Comparison of ENCODE assay signal across 8 mouse cellular contexts in the genomic region with DNA sequence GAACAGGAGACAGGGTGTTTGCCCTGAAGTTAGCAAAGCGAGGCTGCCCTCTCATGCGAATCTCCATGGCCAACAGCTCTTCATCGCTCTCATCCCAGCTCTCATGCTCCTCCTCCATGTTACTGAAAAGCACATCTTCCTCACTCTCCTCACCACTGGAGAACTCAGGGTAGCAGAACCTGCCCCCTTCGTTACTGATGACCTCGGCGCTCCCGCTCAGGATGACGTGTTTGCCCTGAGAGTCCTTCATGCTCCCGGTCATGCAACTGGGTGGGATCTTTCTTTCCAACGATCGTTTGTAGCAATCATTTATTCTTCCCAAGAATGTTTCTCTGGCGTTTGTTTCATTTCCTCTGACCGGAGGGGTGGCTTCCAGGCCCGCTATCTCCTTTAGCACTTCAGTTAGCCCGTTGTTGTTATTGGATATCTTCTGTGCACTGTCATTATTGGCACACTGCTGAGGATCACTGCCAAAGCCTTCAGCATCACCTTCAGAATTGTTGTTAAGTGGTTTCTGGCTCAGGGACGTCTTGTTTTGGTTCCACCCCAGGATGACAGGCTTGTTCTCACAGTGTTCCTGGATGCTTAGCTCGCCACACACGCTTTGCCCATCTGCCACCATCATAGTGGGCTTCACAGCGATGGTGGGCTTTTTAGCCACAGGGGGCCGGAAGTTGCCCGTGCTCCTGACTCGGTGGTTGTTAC.
A peak's percentile ranks its signal among the peaks of the same experiment; 100 is the strongest.
DNase-seq lines count a peak whose midpoint lies in the region; ATAC-seq and TF ChIP-seq lines count a peak whose summit lies in the region.
"Had no signal": no experiment of that assay in that cellular context is flagged by ENCODE, and none has a peak within 500 bp of the region (broad histone marks: within the 10 kb centered on the region; RNA-seq: fewer than 3 reads in every experiment).

No protein-coding gene starts in this region.

- peak overlapping the region; percentile 1; the same call in 1 of the 2 replicates for H3K27ac ChIP-seq in layer of hippocampus, adult 2 months
- H3K27ac ChIP-seq in heart, adult 2 months, result peak overlapping the region; percentile 56
- no peak overlapping the region for H3K27ac ChIP-seq in lung, embryonic 15.5 days
- H3K27ac ChIP-seq: stomach, embryonic 15.5 days had no signal

- intact Hi-C loops in heart, adult 2 months (cut with DNase I), result loop anchor here (2.0 to 10.0 kb wide), 2 partner anchors 43 to 375 kb away; no protein-coding TSS in a partner anchor

- H3K9me3 ChIP-seq in lung, embryonic 15.5 days, result peaks cover 4% of the 10 kb centered on the region

- no peaks in the 10 kb centered on the region; the same call in 1 of the 2 replicates for H3K79me2 ChIP-seq in heart, adult 2 months (replicated peaks; ENCODE audit: control insufficient read depth, insufficient read depth, low read length)

- TF ChIP-seq EP300 in heart, adult 2 months (IDR thresholded peaks at IDR 0.05; ENCODE audit: insufficient read depth, low read depth, low read length), result 0 out of 2 replicates have a peak, but pooled peaks have one; percentile 37

- no peak for TF ChIP-seq CTCF in layer of hippocampus, adult 2 months (conservative IDR thresholded peaks at IDR 0.05)
- no peak for TF ChIP-seq CTCF in heart, adult 2 months (IDR thresholded peaks at IDR 0.05)

- H3K27me3 ChIP-seq in heart, adult 2 months (ENCODE audit: control insufficient read depth, insufficient read depth, low read length), result no peaks in the 10 kb centered on the region
- H3K27me3 ChIP-seq in lung, embryonic 15.5 days, result no peaks in the 10 kb centered on the region
- H3K27me3 ChIP-seq: stomach, embryonic 15.5 days had no signal

- WGBS in heart, adult 2 months, result 38% methylated on average over 22 of the region's 22 CpGs
- WGBS in lung, embryonic 15.5 days, result 62% methylated on average over 22 of the region's 22 CpGs

- peaks cover 15% of the 10 kb centered on the region for H3K36me3 ChIP-seq in heart, adult 2 months (ENCODE audit: control insufficient read depth, insufficient read depth, low read length)
- peaks cover 24% of the 10 kb centered on the region for H3K36me3 ChIP-seq in lung, embryonic 15.5 days

- no peak for DNase-seq in layer of hippocampus, adult 2 months (ENCODE audit: low spot score in 2 of 2)
- DNase-seq in layer of hippocampus, adult 18-20 months (ENCODE audit: low spot score in 2 of 2), result no peak
- peak; percentile 69 for DNase-seq in cerebellum, adult 9-10 months
- DNase-seq in heart, adult 2 months, result peak; percentile 48 to 78
- DNase-seq in embryo, embryonic 9.5 days (ENCODE audit: extremely low spot score), result no peak
- DNase-seq in kidney, adult 18-20 months, result no peak

- no peak for TF ChIP-seq POLR2A in heart, adult 2 months (IDR thresholded peaks at IDR 0.05; ENCODE audit: insufficient read depth, low read depth, low read length)

- no peak overlapping the region; the same call in 1 of the 2 replicates for H3K4me3 ChIP-seq in layer of hippocampus, adult 2 months
- peak overlapping the region; percentile 29 for H3K4me3 ChIP-seq in heart, adult 2 months
- H3K4me3 ChIP-seq in lung, embryonic 15.5 days, result no peak overlapping the region
- H3K4me3 ChIP-seq: stomach, embryonic 15.5 days had no signal

- no peak overlapping the region for H3K4me2 ChIP-seq in lung, embryonic 15.5 days
- H3K4me2 ChIP-seq: stomach, embryonic 15.5 days had no signal

- H3K4me1 ChIP-seq in heart, adult 2 months (ENCODE audit: control insufficient read depth, insufficient read depth, low read length), result peaks cover 13% of the 10 kb centered on the region
- peaks cover 4% of the 10 kb centered on the region; the same call in 1 of the 2 replicates for H3K4me1 ChIP-seq in lung, embryonic 15.5 days

- ATAC-seq in lung, embryonic 15.5 days (ENCODE audit: borderline replicate concordance, extremely low read depth, low FRiP score, low TSS enrichment), result peak; percentile 72; the same call in 1 of the 2 replicates

- 0 out of 2 replicates have a peak overlapping the region, but pooled peaks have one; percentile 11 for H3K9ac ChIP-seq in heart, adult 2 months (ENCODE audit: low read depth, low read length)
- H3K9ac ChIP-seq in lung, embryonic 15.5 days, result no peak overlapping the region
- H3K9ac ChIP-seq: stomach, embryonic 15.5 days had no signal

Comparison
In these comparisons a context has a peak if more than half of its experiments do, and no peak if none do; other contexts are left out.
1. DNase-seq: peak in cerebellum, adult 9-10 months (single experiment) and heart, adult 2 months (2 of 2); none in layer of hippocampus, adult 2 months (0 of 2), layer of hippocampus, adult 18-20 months (0 of 2), embryo, embryonic 9.5 days (single experiment) and kidney, adult 18-20 months (single experiment).